Mouse (Mus musculus) heart, postnatal 0 days (tissue): ENCODE results near the gene Bckdha. TPM values are rescaled to one million over a fixed set of nuclear protein-coding genes. Genes with fewer than 3 reads are reported as not detected.

Experiments used
- ATAC-seq: fragments of 200-750 bp; cut with Nextera tagmentation; 2 replicates; pipeline ENCODE4 v1.8.0; 2017; ENCODE audit warnings: low read depth, moderate number of reproducible peaks, moderate library complexity; ENCODE audit not compliant: insufficient read depth
- DNase-seq: peaks from one replicate; pipeline ENCODE4 v3.0.0-alpha.2; 2016; ENCODE audit warnings: low spot score
- H3K27ac ChIP-seq: fragments of 300-500 bp; sonication (generic); 2 replicates; pipeline ENCODE4 v1.5.1; 2014; ENCODE audit warnings: low read depth, mild to moderate bottlenecking
- H3K27me3 ChIP-seq: fragments of 300-500 bp; sonication (generic); 2 replicates; pipeline ENCODE4 v1.6.1; 2014; ENCODE audit warnings: low read length, mixed read lengths; ENCODE audit not compliant: control insufficient read depth, insufficient read depth
- H3K36me3 ChIP-seq: fragments of 300-500 bp; sonication (generic); replicated peaks from 2 replicates; pipeline ENCODE4 v1.6.1; 2014; ENCODE audit warnings: low read length, mixed read lengths; ENCODE audit not compliant: control insufficient read depth, insufficient read depth
- H3K4me1 ChIP-seq: fragments of 300-500 bp; sonication (generic); 2 replicates; pipeline ENCODE4 v1.6.1; 2014; ENCODE audit warnings: antibody characterized with exemption; ENCODE audit not compliant: control insufficient read depth, insufficient read depth
- H3K4me2 ChIP-seq: fragments of 300-500 bp; sonication (generic); 2 replicates; pipeline ENCODE4 v1.6.1; 2014; ENCODE audit warnings: low read depth, mild to moderate bottlenecking, low read length, moderate library complexity
- H3K4me3 ChIP-seq: fragments of 300-500 bp; sonication (generic); 2 replicates; pipeline ENCODE4 v1.5.1; 2014; ENCODE audit warnings: low read depth, low read length
- H3K9ac ChIP-seq: fragments of 300-500 bp; sonication (generic); replicated peaks from 2 replicates; pipeline ENCODE4 v1.6.1; 2014; ENCODE audit warnings: low read depth, low read length, mixed read lengths
- H3K9me3 ChIP-seq: fragments of 300-500 bp; sonication (generic); replicated peaks from 2 replicates; pipeline ENCODE4 v1.6.1; 2016; ENCODE audit warnings: low read length; ENCODE audit not compliant: control insufficient read depth
- CTCF ChIP-seq: IDR thresholded peaks from 2 replicates; pipeline ENCODE4 v1.5.1; 2016; ENCODE audit warnings: antibody characterized with exemption, control low read depth, low read depth
- EP300 ChIP-seq: IDR thresholded peaks from 2 replicates; pipeline ENCODE4 v1.6.1; 2016; ENCODE audit warnings: antibody characterized with exemption, low read depth
- WGBS: fragments of 180-500 bp; shearing (Covaris S2); extraction: QIAGEN DNeasy Blood & Tissue Kit; methylation state at CpG from one replicate; pipeline ENCODE4 v1.1.7; 2014; 5-methylcytosine and 5-hydroxymethylcytosine counted together
- polyA plus RNA-seq: library from polyadenylated mRNA; unstranded; fragments of >200 nt; fragmentation: Nextera tagmentation; extraction: Ambion mirVana; gene quantifications from 2 replicates; pipeline ENCODE4 v1.2.1, GENCODE M21; 2015
- total RNA-seq: library from RNA; depleted of rRNA; stranded (reverse); fragments of >200 nt; gene quantifications from 2 replicates; pipeline ENCODE4 v1.2.3, GENCODE M21; 2014; ENCODE audit warnings: low replicate concordance

The Bckdha gene
- total and polyA plus RNA-seq, 2 experiments from 2014 or later: 89.5 to 154 TPM

- H3K27ac ChIP-seq: peak overlapping the region; percentile 81
- H3K4me1 ChIP-seq: peaks cover 42% of the 10 kb centered on the region
- ATAC-seq (no peak), DNase-seq (no peak)
- H3K27me3 ChIP-seq: no peaks in the 10 kb centered on the region
- no peak overlapping the region for H3K9ac ChIP-seq
- no peak for TF ChIP-seq EP300
- no peak for TF ChIP-seq CTCF
- 0 out of 2 replicates have a peak overlapping the region, but pooled peaks have one; percentile 9 for H3K4me3 ChIP-seq
- 25% methylated on average over 29 of the region's 37 CpGs for WGBS
- peaks cover 15% of the 10 kb centered on the region for H3K36me3 ChIP-seq
- peak overlapping the region; percentile 51 for H3K4me2 ChIP-seq
- H3K9me3 ChIP-seq: peaks cover 9% of the 10 kb centered on the region; the same call in 1 of the 2 replicates
These were observed 46.1 kb upstream of the Bckdha start for GRCm38 (mm10) chr7:25704716-25705364.

GRCm38 (mm10) chr7:25703793-25704494, 45.2 kb upstream of the Bckdha start:
- no peak overlapping the region for H3K9ac ChIP-seq
- TF ChIP-seq CTCF (no peak), EP300 (no peak)
- H3K36me3 ChIP-seq: peaks cover 15% of the 10 kb centered on the region
- ATAC-seq (peak; percentile 34), DNase-seq (no peak)
- peaks cover 38% of the 10 kb centered on the region for H3K4me1 ChIP-seq
- 23% methylated on average over 10 of the region's 10 CpGs for WGBS
- H3K9me3 ChIP-seq: peaks cover 9% of the 10 kb centered on the region; the same call in 1 of the 2 replicates
- H3K4me2 ChIP-seq: peak overlapping the region; percentile 51
- H3K27ac ChIP-seq: no peak overlapping the region
- no peak overlapping the region for H3K4me3 ChIP-seq
- no peaks in the 10 kb centered on the region for H3K27me3 ChIP-seq

GRCm38 (mm10) chr7:25702350-25702749, 43.6 kb upstream of the Bckdha start:
- no peak for TF ChIP-seq EP300
- no peak for TF ChIP-seq CTCF
- H3K9ac ChIP-seq: no peak overlapping the region

GRCm38 (mm10) chr7:25700732-25701131, 42.0 kb upstream of the Bckdha start:
- DNase-seq (no peak), ATAC-seq (no peak)
- TF ChIP-seq CTCF (no peak), EP300 (no peak)
- Histone ChIP-seq H3K36me3 (peaks cover 36% of the 10 kb centered on the region), H3K27me3 (no peaks in the 10 kb centered on the region), H3K27ac (no peak overlapping the region), H3K4me2 (no peak overlapping the region), H3K9me3 (peaks cover 9% of the 10 kb centered on the region; the same call in 1 of the 2 replicates), H3K4me1 (peaks cover 23% of the 10 kb centered on the region), H3K9ac (no peak overlapping the region), H3K4me3 (no peak overlapping the region)
- 77% methylated on average over 12 of the region's 12 CpGs for WGBS

More at GRCm38 (mm10) chr7:25702350-25702749, 43.6 kb upstream of the Bckdha start:
- Histone ChIP-seq H3K27ac (no peak overlapping the region), H3K27me3 (no peaks in the 10 kb centered on the region), H3K36me3 (peaks cover 24% of the 10 kb centered on the region), H3K4me2 (no peak overlapping the region), H3K4me1 (peaks cover 36% of the 10 kb centered on the region), H3K9me3 (peaks cover 9% of the 10 kb centered on the region; the same call in 1 of the 2 replicates), H3K4me3 (no peak overlapping the region)
- no peak for ATAC-seq
- 91% methylated on average over 2 of the region's 2 CpGs for WGBS
- no peak for DNase-seq

- no peak for TF ChIP-seq CTCF
- TF ChIP-seq EP300: no peak
- Histone ChIP-seq H3K27me3 (no peaks in the 10 kb centered on the region), H3K9ac (no peak overlapping the region), H3K36me3 (peaks cover 41% of the 10 kb centered on the region), H3K4me3 (no peak overlapping the region), H3K9me3 (peaks cover 9% of the 10 kb centered on the region; the same call in 1 of the 2 replicates), H3K4me1 (peaks cover 15% of the 10 kb centered on the region), H3K27ac (no peak overlapping the region), H3K4me2 (no peak overlapping the region)
- no peak for ATAC-seq
- no peak for DNase-seq
- WGBS: 63% methylated on average over 13 of the region's 13 CpGs
These were observed 41.1 kb upstream of the Bckdha start for GRCm38 (mm10) chr7:25699851-25700250.
